Mouse (Mus musculus): ENCODE data around the gene Nell1.

The Nell1 gene

GRCm38 (mm10) chr7:50850271-50850670 is 875.6 kb downstream of the Nell1 start:
- in situ Hi-C loops (cut with MboI, MseI) = no loop called here

- in situ Hi-C loops (cut with MboI, MseI) = no loop called here
These were observed 895.5 kb downstream of the Nell1 start for GRCm38 (mm10) chr7:50870181-50870580.

- in situ Hi-C loops (cut with MboI, MseI) = no loop called here
These were observed 913.0 kb downstream of the Nell1 start for GRCm38 (mm10) chr7:50887625-50888024.

GRCm38 (mm10) chr7:50899541-50900088 is 925.0 kb downstream of the Nell1 start:
- in situ Hi-C loops (cut with MboI, MseI) = no loop called here

Measured in T-helper 2 cell (primary cell).